Mouse (Mus musculus): ENCODE results near the gene Fcrl5. TPM values are rescaled to one million over a fixed set of nuclear protein-coding genes. Genes with fewer than 3 reads are reported as not detected.

Fcrl5 gene
- polyA plus RNA-seq (2015; fragmentation: Nextera tagmentation; extraction: Ambion mirVana): not detected in 2 replicates

GRCm38 (mm10) chr3:87435479-87435878, at the start of gene Fcrl5:
TSS of gene Fcrl5 (plus strand) at chr3:87435773.
- no peaks in the 10 kb centered on the region for H3K4me1 ChIP-seq (replicated peaks; ENCODE audit: control insufficient read depth, insufficient read depth, low read length)
- H3K9ac ChIP-seq (replicated peaks; ENCODE audit: low read depth, low read length): no peak within 1 kb of the TSS
- H3K4me2 ChIP-seq (ENCODE audit: low read length): no peak within 1 kb of the TSS
- no peaks in the 10 kb centered on the region for H3K9me3 ChIP-seq (ENCODE audit: control insufficient read depth, low read length)
- H3K36me3 ChIP-seq (ENCODE audit: control insufficient read depth, insufficient read depth): no peaks in the 10 kb centered on the region
- H3K4me3 ChIP-seq (replicated peaks; ENCODE audit: low read length): no peak within 1 kb of the TSS
- no peak for ATAC-seq
- no peaks in the 10 kb centered on the region for H3K27me3 ChIP-seq (replicated peaks; ENCODE audit: control insufficient read depth, insufficient read depth, low read length)
- no peak within 1 kb of the TSS for H3K27ac ChIP-seq (ENCODE audit: low read length)
- 91% methylated on average over 5 of the region's 5 CpGs for WGBS

- no peak overlapping the region for H3K4me2 ChIP-seq (ENCODE audit: low read length)
- H3K9ac ChIP-seq (replicated peaks; ENCODE audit: low read depth, low read length): no peak overlapping the region
- ATAC-seq: no peak
- WGBS: 66% methylated on average over 1 of the region's 1 CpGs
- H3K36me3 ChIP-seq (ENCODE audit: control insufficient read depth, insufficient read depth): no peaks in the 10 kb centered on the region
- no peaks in the 10 kb centered on the region for H3K4me1 ChIP-seq (replicated peaks; ENCODE audit: control insufficient read depth, insufficient read depth, low read length)
- H3K27ac ChIP-seq (ENCODE audit: low read length): no peak overlapping the region
- H3K27me3 ChIP-seq (replicated peaks; ENCODE audit: control insufficient read depth, insufficient read depth, low read length): no peaks in the 10 kb centered on the region
- H3K9me3 ChIP-seq (ENCODE audit: control insufficient read depth, low read length): no peaks in the 10 kb centered on the region
- H3K4me3 ChIP-seq (replicated peaks; ENCODE audit: low read length): no peak overlapping the region
These were observed 44.6 kb upstream of the Fcrl5 start for GRCm38 (mm10) chr3:87390935-87391334.

GRCm38 (mm10) chr3:87398809-87399208, 36.8 kb upstream of the Fcrl5 start:
- ATAC-seq: no peak
- no peak overlapping the region for H3K9ac ChIP-seq (replicated peaks; ENCODE audit: low read depth, low read length)
- WGBS: 64% methylated on average over 4 of the region's 4 CpGs

GRCm38 (mm10) chr3:87399906-87400305, 35.7 kb upstream of the Fcrl5 start:
- no peak overlapping the region for H3K27ac ChIP-seq (ENCODE audit: low read length)
- no peaks in the 10 kb centered on the region for H3K4me1 ChIP-seq (replicated peaks; ENCODE audit: control insufficient read depth, insufficient read depth, low read length)
- H3K27me3 ChIP-seq (replicated peaks; ENCODE audit: control insufficient read depth, insufficient read depth, low read length): no peaks in the 10 kb centered on the region
- H3K4me3 ChIP-seq (replicated peaks; ENCODE audit: low read length): no peak overlapping the region
- H3K36me3 ChIP-seq (ENCODE audit: control insufficient read depth, insufficient read depth): no peaks in the 10 kb centered on the region
- ATAC-seq: no peak
- WGBS: 85% methylated on average over 4 of the region's 4 CpGs
- no peaks in the 10 kb centered on the region for H3K9me3 ChIP-seq (ENCODE audit: control insufficient read depth, low read length)
- no peak overlapping the region for H3K4me2 ChIP-seq (ENCODE audit: low read length)
- no peak overlapping the region for H3K9ac ChIP-seq (replicated peaks; ENCODE audit: low read depth, low read length)

More at GRCm38 (mm10) chr3:87398809-87399208, 36.8 kb upstream of the Fcrl5 start:
- no peaks in the 10 kb centered on the region for H3K36me3 ChIP-seq (ENCODE audit: control insufficient read depth, insufficient read depth)
- H3K27ac ChIP-seq (ENCODE audit: low read length): no peak overlapping the region
- H3K4me3 ChIP-seq (replicated peaks; ENCODE audit: low read length): no peak overlapping the region
- no peaks in the 10 kb centered on the region for H3K27me3 ChIP-seq (replicated peaks; ENCODE audit: control insufficient read depth, insufficient read depth, low read length)
- H3K4me2 ChIP-seq (ENCODE audit: low read length): no peak overlapping the region
- H3K4me1 ChIP-seq (replicated peaks; ENCODE audit: control insufficient read depth, insufficient read depth, low read length): no peaks in the 10 kb centered on the region
- H3K9me3 ChIP-seq (ENCODE audit: control insufficient read depth, low read length): no peaks in the 10 kb centered on the region

GRCm38 (mm10) chr3:87401321-87401720, 34.3 kb upstream of the Fcrl5 start:
- 74% methylated on average over 5 of the region's 5 CpGs for WGBS
- H3K9me3 ChIP-seq (ENCODE audit: control insufficient read depth, low read length): no peaks in the 10 kb centered on the region
- H3K36me3 ChIP-seq (ENCODE audit: control insufficient read depth, insufficient read depth): no peaks in the 10 kb centered on the region
- no peak overlapping the region for H3K4me3 ChIP-seq (replicated peaks; ENCODE audit: low read length)
- H3K27me3 ChIP-seq (replicated peaks; ENCODE audit: control insufficient read depth, insufficient read depth, low read length): no peaks in the 10 kb centered on the region
- no peak for ATAC-seq
- H3K27ac ChIP-seq (ENCODE audit: low read length): no peak overlapping the region
- H3K4me1 ChIP-seq (replicated peaks; ENCODE audit: control insufficient read depth, insufficient read depth, low read length): no peaks in the 10 kb centered on the region
- H3K4me2 ChIP-seq (ENCODE audit: low read length): no peak overlapping the region
- no peak overlapping the region for H3K9ac ChIP-seq (replicated peaks; ENCODE audit: low read depth, low read length)

- Histone ChIP-seq H3K27ac (ENCODE audit: low read length) (no peak overlapping the region), H3K9me3 (ENCODE audit: control insufficient read depth, low read length) (no peaks in the 10 kb centered on the region), H3K9ac (replicated peaks; ENCODE audit: low read depth, low read length) (no peak overlapping the region), H3K4me2 (ENCODE audit: low read length) (no peak overlapping the region), H3K27me3 (replicated peaks; ENCODE audit: control insufficient read depth, insufficient read depth, low read length) (no peaks in the 10 kb centered on the region), H3K36me3 (ENCODE audit: control insufficient read depth, insufficient read depth) (no peaks in the 10 kb centered on the region), H3K4me1 (replicated peaks; ENCODE audit: control insufficient read depth, insufficient read depth, low read length) (no peaks in the 10 kb centered on the region), H3K4me3 (replicated peaks; ENCODE audit: low read length) (no peak overlapping the region)
- no peak for ATAC-seq
- 23% methylated on average over 4 of the region's 4 CpGs for WGBS
These were observed 27.4 kb upstream of the Fcrl5 start for GRCm38 (mm10) chr3:87408171-87408570.

GRCm38 (mm10) chr3:87409196-87409935, 26.2 kb upstream of the Fcrl5 start:
- Histone ChIP-seq H3K4me2 (ENCODE audit: low read length) (no peak overlapping the region), H3K9me3 (ENCODE audit: control insufficient read depth, low read length) (no peaks in the 10 kb centered on the region), H3K9ac (replicated peaks; ENCODE audit: low read depth, low read length) (no peak overlapping the region), H3K36me3 (ENCODE audit: control insufficient read depth, insufficient read depth) (no peaks in the 10 kb centered on the region), H3K4me3 (replicated peaks; ENCODE audit: low read length) (no peak overlapping the region), H3K4me1 (replicated peaks; ENCODE audit: control insufficient read depth, insufficient read depth, low read length) (no peaks in the 10 kb centered on the region), H3K27ac (ENCODE audit: low read length) (no peak overlapping the region), H3K27me3 (replicated peaks; ENCODE audit: control insufficient read depth, insufficient read depth, low read length) (no peaks in the 10 kb centered on the region)
- ATAC-seq: no peak
- 83% methylated on average over 4 of the region's 4 CpGs for WGBS

- Histone ChIP-seq H3K4me1 (replicated peaks; ENCODE audit: control insufficient read depth, insufficient read depth, low read length) (no peaks in the 10 kb centered on the region), H3K27me3 (replicated peaks; ENCODE audit: control insufficient read depth, insufficient read depth, low read length) (no peaks in the 10 kb centered on the region), H3K4me2 (ENCODE audit: low read length) (no peak overlapping the region), H3K9ac (replicated peaks; ENCODE audit: low read depth, low read length) (no peak overlapping the region), H3K9me3 (ENCODE audit: control insufficient read depth, low read length) (no peaks in the 10 kb centered on the region), H3K4me3 (replicated peaks; ENCODE audit: low read length) (no peak overlapping the region), H3K27ac (ENCODE audit: low read length) (no peak overlapping the region), H3K36me3 (ENCODE audit: control insufficient read depth, insufficient read depth) (no peaks in the 10 kb centered on the region)
- 88% methylated on average over 6 of the region's 6 CpGs for WGBS
- no peak for ATAC-seq
These were observed 25.0 kb upstream of the Fcrl5 start for GRCm38 (mm10) chr3:87410605-87411004.

GRCm38 (mm10) chr3:87411150-87411549, 24.4 kb upstream of the Fcrl5 start:
- no peaks in the 10 kb centered on the region for H3K27me3 ChIP-seq (replicated peaks; ENCODE audit: control insufficient read depth, insufficient read depth, low read length)
- H3K9ac ChIP-seq (replicated peaks; ENCODE audit: low read depth, low read length): no peak overlapping the region
- no peaks in the 10 kb centered on the region for H3K9me3 ChIP-seq (ENCODE audit: control insufficient read depth, low read length)
- H3K27ac ChIP-seq (ENCODE audit: low read length): no peak overlapping the region
- H3K4me1 ChIP-seq (replicated peaks; ENCODE audit: control insufficient read depth, insufficient read depth, low read length): no peaks in the 10 kb centered on the region
- H3K4me2 ChIP-seq (ENCODE audit: low read length): no peak overlapping the region
- ATAC-seq: peak; percentile 58; the same call in 1 of the 2 replicates
- no peaks in the 10 kb centered on the region for H3K36me3 ChIP-seq (ENCODE audit: control insufficient read depth, insufficient read depth)
- 11% methylated on average over 12 of the region's 12 CpGs for WGBS
- H3K4me3 ChIP-seq (replicated peaks; ENCODE audit: low read length): no peak overlapping the region
